Mouse (Mus musculus) frontal cortex, postnatal 25 days (tissue): ENCODE results near the gene Kdm4b.

Experiments
- DNase-seq, 2 experiments: peaks; one replicate each; pipeline ENCODE4 v3.0.0; 2022; ENCODE audit warnings: low spot score in 2 of 2

Kdm4b gene

DNA sequence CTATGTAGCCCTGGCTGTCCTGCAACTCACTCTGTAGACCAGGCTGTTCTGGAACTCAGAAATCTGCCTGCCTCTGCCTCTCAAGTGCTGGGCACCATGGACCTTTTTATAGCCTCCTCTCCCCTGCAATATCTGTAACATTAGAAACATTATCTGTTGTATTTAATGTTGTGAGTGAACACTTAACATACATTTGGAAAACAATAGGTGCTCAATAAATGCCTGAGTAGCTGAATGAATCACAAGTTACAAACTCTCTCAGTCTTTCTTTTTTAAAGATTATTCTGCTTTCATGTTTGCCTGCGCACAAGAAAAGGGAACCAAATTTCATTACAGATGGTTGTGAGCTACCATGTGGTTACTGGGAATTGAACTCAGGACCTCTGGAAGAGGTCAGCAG lies 27.6 kb upstream of the Kdm4b start:
- DNase-seq: no peak

DNA sequence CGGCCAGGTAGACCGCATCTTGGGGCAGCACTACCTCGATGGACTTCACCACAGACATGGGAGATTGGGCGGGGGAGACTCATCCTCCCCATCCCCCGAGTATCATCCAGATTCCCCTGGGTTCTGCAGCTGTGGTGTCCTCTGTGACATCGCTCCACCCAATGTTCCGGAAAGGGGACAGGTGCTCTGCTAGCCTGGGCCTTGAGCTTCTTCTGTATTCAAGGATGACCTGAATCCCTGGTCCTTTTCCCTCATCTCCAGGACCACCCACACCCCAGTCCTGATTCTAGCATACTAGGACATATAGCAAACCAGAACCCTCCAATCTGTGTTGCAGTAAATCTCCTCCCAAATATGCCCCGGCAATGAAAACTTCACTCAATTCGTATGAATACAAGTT lies 25.7 kb upstream of the Kdm4b start, which contains the start of gene Arrdc5:
Gene Arrdc5, minus strand, starts transcription at position 101 of the 400 bp plus-strand sequence.
- no peak for DNase-seq

DNA sequence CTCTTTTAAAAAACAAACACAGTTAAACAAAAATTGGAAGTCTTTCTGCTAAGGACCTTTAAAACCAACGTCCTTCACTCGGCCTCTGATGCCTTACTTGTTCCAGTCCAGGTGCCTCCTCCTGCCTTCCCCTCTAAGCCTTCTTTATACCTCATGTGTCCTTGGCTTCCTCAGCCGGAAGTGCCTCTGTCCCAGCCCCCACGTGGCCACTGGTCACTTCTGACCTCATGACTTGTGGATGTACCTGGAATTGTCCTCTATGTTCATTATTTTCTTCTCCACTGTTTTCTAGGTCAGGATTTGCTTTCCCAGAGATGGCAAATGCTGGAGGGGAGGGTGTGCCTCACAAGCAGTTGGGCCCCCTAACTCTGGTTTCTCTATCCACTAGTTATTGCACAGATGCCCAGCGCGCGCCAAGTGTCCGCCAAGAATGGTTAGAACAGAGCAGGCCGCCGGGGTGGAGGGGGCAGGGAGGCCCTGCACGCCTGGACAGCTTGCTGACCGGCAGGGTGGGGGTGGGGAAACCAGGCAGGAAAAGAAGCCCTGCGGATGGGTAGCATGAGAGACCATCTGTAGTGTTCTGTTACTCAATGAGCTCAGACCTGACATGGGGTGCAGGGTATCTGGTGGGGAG lies 23.4 kb upstream of the Kdm4b start:
- DNase-seq: no peak

DNA sequence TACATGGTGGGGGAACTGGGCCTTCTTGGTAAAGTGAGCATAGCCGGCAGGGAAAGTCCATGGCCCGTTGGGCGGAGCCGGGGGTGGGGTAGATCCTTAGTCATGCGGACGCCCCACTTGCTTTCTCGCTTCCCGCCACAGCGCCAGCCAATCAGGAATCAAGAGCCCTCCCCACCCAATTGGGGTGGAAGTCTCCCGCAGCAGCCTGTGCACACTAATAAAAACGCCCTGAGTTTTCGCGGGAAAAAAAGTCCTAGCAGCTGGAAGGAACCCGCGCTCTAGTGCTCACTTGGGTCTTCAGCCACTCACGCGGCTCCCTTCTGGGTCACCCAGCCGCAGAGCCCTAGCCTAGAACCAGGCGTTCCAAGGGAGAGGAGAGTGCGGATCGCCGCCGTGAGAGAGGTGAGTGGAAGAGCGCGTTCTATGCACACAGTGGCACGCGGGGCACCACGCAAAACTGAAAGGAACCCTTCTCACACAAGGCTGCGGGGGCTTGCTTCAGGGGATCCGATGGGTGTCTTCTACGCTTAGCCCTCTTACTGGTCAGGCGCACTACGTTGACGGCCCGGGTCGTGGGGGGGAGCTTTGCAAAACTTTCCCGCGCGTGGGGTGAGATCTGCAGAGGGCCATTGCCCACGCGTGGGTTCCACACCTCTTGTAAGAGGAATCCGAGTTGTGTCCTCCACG lies 22.6 kb upstream of the Kdm4b start, which contains the start of gene Uhrf1:
Gene Uhrf1, plus strand, starts transcription at position 162 of the 687 bp plus-strand sequence.
- no peak for DNase-seq

DNA sequence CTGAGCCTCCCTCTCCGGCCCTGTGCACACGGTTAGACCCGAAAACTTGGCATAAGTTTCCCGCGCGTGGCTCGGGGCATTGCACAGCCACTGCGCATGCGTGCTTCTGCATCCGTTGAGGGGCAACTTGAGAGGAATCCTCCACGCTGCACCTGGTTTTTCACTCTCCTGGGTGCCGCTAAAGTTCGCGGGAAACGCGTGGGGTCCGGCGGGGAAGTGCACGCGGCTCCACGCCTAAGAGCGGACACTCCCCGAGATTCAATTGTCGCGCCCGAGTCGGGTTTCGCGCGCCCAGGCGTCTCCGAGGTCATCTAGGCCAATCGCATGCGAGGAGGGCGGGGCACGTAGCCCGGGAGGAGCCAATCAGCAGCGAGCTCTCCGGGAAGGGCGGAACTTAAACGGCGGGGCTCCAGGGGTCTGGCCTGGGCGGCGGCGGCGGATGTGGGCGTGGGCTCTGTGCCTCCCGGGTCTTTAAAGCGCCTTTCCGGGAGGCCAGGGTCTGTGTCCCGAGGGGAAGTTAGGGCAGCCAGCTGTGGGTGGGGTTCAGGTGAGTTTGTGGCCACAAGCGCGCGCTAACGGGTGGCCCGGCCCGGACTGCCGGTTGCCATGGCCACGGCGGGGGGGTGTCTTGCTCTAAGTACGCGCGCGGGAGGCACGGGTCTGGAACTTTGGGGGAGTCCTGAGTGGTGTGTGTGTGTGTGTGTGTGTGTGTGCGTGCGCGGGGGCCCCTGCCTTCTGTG lies 21.8 kb upstream of the Kdm4b start:
- DNase-seq: peak; percentile 82 to 86

DNA sequence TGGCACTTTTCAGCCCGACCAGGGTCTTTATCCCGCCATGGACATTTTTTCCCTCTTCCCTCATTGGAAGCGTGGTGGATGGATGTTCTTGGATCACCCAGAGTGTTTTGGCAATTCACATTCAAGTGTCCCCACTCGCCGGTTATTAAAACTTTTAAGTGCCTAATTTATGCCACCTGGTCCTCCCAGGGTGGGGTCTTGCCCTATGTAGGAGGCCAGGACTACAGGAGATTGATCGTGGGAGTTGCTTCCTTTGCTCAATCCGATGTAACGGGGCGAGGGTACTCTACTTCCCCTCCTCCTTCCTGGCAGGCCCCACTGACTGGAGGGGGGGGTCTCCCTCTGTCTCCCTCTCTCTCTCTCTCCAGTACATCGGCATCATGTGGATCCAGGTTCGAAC lies 21.1 kb upstream of the Kdm4b start:
- DNase-seq: no peak

DNA sequence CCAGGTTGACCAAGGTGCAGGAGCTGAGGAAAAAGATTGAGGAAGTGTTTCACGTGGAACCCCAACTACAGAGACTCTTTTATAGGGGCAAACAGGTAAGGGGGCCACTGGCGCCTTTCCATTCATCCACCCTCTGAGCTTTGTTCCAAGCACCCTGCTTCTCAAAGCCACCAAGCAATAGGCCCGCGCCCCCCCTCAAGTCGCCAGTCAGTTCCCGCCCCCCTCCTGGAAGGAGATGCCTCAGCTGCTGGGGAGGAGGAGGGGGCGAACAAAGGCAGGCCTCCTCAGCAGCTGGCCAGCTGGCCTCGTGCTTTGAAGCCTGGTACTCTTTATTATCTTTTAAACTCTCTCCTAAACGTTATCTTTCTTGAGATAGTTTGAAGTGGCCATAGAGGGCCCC lies 20.7 kb upstream of the Kdm4b start:
- no peak for DNase-seq

DNA sequence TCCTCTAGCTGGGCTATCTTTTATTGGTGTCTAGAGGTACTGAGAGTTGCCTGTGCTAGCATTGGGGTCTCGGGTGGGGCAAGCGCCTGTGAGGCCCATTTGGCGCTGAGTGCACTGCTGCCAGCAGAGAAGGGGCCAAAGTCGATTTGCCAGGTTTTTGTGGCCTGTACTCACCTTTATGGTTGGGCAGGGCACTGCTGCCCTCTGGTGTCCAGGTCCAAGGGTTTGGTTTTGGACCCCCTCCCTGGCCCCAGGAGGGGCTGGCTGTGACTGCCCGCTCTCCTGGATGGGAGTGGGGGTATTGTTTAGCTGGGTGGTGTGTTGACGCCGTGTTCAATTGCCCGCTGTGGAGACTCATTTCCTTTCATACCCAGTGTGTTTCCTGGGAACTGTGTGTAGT lies 20.0 kb upstream of the Kdm4b start:
- no peak for DNase-seq

DNA sequence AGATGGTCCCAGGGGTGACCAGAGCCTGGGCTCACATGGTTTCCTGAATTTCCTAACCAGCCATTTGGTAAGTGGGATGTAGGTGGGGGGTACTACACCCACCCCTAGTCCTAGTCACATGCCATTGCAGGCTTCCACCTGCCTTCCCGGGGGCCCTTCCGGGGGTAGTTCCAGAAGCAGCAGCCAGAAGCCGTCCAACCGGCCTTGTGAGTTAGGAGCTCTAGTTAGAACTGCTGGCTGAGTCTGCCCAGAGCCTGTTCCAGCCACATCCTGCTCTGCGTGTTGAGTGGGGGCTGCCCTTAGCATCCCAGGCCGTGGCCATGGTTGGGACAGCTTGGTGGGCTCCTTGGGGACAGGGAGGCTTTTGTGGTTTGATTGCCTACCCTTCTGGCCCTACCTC lies 17.8 kb upstream of the Kdm4b start:
- no peak for DNase-seq

DNA sequence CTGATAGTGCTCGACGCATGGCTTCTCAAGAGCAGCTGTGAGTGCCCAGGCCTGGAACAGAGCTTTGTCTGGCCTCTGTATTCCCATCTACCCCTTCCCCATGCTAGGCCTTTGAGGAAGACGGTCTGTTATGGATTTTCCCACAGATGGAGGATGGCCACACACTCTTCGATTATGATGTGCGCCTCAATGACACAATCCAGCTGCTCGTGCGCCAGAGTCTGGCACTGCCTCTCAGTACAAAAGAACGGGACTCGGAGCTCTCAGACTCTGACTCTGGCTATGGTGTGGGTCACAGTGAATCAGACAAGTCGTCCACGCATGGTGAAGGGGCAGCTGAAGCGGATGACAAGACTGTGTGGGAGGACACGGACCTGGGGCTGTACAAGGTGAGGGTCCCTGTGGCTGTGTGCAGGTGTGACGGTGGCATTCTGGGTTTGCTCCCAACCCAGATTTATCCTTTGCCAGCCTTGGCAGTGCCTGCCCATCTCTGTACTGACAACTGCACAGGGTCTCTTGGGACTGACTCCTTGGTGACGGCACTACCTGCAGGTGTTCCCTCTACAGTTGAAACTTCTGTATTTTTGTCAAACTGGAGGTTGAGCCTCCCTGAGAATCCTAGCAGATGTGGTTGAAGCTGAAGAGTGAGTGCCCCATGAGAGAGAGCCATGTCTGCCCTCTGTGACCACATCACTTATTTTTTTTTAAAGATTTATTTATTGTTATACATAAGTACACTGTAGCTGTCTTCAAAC lies 16.5 kb upstream of the Kdm4b start:
- DNase-seq: no peak

DNA sequence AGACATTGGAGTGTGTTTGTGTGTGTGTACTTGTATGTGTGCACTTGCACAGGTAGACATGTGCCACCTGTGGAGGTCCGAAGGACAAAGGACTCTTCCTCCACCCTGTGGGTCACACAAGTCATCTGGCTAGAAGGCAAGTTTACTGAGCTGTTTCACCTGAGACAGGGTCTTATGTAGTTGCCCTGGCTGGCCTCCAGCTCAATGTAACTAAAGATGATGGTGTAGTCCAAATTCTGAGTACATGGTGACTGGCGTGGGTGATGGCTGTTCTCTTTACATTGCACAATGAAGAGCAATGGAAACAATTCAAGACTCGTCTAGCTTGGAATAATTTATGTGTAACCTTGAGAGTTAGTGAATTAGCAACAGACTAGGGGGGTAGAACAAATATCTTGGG lies 1.4 kb upstream of the Kdm4b start:
- DNase-seq: no peak

DNA sequence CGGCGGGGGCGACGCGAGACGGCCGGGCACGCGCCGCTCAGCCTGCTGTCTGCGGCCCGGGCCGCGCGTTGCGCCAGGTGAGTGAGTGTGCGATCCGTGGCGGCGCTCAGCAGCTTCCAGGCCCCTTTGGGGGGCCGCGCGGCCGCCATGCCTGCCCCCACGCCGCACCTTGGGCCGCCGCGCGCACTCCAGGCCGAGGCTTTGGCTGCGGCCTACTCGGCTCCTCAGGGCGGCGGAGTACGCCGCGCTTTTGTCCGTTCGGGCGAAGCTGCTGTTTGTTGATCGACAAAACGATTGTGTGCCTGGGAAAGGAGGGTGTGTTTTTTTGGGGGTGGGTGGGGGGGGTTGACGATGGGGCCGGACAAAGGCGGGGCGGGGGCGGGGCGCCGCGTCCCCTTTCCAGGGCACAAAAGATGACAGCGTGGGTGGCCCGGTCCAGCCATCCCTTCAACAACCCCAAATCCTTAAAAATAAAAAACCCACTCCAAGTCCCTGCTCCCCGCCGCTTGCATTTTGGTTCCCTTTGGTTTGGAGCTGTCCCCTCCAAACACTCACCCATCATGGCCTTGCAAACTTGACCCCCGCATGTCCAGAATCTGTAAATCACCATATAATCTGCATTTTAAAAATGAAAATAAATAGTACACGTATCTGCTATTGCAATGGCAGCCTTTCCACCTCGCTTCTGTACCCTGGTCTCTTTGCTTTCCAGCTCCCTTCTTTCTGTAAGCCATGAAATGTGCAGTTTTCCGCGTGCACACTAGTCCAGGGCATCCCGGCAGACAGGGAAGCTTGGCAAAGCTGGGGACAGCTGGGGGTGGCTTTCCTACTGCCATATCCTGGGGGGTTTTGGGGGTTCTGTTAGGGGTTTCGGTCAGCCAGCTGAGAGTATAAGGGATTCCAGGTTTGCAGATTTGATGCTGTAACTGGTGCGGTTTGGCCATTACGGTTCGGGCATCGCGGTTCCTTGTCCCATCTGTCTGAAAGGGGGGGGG lies 588 bp downstream of the Kdm4b start:
- no peak for DNase-seq

DNA sequence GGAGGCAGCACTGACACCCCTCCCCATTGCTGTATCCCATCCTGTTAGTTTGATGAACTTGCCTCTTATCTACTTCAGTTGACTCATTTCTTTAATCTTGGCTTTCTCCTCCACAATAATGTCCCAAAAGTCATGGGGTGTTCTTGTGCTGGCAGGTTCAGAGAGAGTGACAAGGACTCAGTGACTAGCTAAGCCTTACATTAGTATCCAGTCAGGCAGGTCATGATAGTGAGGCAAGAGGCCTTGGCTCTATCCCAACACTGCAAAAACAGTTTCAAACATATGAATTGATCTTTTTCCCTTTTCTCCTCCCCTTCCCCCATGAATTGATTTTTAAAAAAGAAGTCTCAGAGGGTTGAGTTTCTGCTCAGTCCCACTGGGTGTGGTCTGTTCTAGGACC lies 3.4 kb downstream of the Kdm4b start:
- DNase-seq: no peak

DNA sequence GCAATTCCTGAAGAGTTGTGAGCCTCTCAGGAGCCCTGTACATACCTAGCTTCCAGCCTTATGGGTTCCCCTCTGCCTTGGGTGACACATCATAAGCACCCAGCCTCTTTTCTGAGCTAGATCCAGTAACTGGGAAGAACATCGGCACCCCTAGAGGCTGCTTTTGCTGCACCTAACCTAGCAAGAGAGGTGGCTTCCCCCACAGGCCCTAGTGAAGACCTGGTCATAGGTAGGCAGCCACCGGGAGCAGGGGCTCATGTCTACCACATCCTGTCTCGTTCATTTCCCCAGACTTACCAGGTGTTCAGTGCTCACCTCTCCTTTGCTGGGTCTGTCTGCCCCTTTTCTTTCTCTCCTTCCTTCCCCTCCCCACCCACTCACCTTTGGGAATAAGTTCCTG lies 4.5 kb downstream of the Kdm4b start:
- DNase-seq: no peak

DNA sequence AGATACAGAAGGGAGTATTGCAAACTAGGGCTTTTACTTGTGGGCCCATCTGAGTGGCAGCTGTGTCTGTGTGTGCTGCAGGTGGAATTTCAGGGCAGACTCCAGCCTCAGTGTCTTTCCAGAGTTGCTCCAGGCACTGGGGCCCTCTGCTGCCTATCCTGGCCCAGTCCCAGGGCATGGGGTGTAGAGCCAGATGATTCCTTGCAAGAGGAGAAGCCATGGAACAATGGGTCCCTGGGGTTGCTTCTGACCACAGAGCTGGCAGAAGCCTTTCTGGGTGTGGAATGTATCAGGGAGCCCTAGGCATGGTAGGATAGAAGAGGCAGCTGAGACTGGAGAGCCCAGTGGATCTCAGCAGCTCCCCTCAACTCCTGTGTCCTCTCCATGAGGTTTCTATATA lies 5.4 kb downstream of the Kdm4b start:
- no peak for DNase-seq

DNA sequence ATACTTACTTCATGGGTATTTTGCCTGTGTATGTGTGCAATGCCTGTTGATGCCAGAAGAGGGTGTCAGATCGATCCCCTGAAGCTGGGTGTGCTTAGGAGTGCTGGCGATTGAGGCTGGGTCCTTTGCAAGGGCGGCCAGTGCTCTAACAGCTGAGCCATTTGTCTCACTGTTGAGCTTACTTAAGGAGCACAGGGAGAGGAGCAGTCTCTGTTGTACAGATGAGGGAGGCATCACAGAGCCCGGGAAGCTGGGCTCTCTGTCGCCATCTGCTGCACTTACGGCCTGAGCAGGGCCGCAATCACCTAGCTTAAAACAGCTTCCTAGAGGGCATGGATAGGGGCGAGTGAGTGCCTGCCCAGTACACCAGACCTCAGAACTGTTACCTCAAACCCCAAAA lies 7.1 kb downstream of the Kdm4b start:
- DNase-seq: no peak

DNA sequence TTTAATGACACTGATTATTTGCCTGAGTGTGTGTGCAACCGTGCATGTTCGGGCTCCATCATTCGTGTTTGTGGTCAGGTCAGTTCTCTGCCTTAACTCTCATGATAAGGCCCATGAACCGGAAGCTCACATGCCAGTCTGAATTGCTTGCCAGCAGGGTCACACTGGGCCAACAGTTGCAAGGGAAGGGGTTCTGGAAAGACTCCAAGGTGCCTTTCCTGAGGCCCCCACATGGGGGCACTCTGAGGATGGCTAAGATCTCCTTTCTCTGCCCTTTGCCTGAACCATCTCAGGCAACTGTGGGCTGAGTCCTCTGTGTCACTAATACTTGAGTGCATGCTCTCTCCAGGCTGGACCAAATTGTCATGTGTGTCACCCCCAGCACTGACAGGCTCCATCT lies 11.3 kb downstream of the Kdm4b start:
- DNase-seq: no peak

DNA sequence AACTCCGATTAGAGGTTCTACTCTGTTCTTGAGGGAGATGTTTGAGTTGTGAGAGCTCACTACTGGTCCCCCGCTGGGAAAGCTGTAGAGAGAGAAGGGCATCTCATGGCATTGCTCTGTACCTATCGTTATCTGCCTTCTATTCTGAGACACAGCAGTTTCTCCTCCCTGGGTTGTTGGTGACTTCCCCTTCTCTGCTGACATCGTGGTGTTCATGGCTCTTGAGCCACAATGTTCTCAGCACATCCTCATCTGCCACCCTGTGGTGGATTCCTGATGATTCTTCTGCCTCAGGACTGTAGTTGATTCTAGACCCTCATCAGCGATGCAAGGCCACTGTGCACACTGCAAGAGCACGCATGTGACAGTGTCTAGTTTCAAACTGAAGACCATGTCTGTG lies 11.9 kb downstream of the Kdm4b start:
- no peak for DNase-seq

DNA sequence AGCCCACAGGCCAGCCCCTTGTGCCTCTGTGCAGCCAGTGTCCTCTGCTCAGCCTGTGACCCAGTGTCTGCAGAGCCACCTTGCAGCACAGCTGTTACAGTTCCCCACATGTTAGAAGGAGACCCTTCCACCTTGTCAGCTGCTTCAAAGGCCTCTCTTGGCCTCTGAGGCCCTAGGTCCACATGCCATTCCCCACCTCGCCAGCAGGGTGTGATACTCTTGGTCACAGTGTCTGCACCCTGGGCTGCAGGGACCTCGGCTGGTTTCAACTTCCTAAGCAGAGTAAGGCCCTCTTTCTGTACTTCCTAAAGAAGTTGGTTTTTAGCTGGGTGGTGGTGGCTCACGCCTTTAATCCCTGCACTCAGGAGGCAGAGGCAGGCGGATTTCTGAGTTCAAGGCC lies 13.0 kb downstream of the Kdm4b start:
- DNase-seq: no peak

DNA sequence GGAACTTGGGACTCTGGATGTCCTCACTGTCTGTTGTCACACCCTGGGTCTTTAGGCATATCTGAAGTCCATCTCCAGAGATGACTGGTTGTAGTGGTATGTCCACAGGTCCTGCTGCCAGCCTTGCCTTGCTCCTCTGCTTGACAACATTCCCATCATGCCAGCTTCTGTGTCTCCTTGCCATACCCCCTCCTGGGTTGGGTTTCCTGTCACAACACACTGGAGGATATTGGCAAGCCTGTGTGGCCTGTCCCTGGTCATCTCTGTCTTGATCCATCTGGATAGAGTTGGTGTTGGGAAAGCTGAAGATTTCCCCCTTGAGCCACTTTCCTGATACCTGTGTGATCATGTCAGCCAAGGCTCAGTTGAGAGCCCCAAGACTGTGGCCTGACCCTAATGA lies 14.9 kb downstream of the Kdm4b start:
- DNase-seq: no peak

DNA sequence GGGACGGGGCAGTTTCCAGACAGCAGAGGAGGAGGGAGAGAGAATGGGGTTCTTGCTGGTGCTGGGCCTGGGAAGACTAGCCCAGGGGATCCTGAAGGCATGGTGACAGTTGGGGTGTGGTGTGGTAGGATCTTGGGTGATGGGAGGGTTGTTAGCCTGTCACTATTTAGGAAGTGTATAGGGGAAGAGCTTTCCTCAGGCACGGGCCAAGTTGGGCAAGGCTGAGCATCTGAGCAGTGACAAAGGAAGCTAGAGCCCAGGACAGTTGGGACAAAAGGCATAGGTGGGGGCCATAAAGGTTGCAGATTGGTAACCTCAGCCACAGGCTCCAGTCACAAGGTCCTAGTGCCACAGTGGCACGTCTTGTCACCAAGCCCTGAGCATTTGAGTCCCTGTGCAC lies 17.6 kb downstream of the Kdm4b start:
- no peak for DNase-seq
